In the genomic region with DNA sequence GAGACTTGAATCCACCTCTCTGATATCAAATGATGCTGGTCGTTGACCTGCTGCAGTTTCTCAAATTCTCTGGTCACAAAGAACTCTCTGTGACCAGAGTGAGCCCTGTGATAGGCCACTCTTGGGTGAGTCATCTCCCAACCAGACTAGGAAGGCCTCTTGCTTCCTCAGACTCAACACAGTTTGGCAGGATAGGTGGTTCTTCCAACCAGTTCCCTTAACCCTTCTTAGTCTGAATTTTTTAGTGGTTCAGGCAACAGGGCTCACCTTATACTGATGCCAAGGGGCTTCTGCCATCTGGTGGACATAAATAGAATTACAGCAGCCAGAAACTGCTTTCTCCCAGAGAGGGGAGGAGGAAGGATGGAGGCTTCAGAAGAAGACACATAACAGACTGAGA, we compare ENCODE assay signal across 8 mouse cellular contexts. TPM values are rescaled to one million over a fixed set of nuclear protein-coding genes. Genes with fewer than 3 reads are reported as not detected.
A peak's percentile ranks its signal among the peaks of the same experiment; 100 is the strongest.
DNase-seq lines count a peak whose midpoint lies in the region; ATAC-seq lines count a peak whose summit lies in the region.

No protein-coding gene starts in this region.

- no peaks in the 10 kb centered on the region for H3K36me3 ChIP-seq in intestine, embryonic 14.5 days (ENCODE audit: control insufficient read depth, insufficient read depth, low read length)
- H3K36me3 ChIP-seq in splenic B cell, adult 2 months (ENCODE audit: control insufficient read depth, insufficient read depth, low read length, poor library complexity, severe bottlenecking) = no peaks in the 10 kb centered on the region

- H3K27me3 ChIP-seq in intestine, embryonic 14.5 days (replicated peaks; ENCODE audit: control insufficient read depth, insufficient read depth, low read length) = no peaks in the 10 kb centered on the region
- no peaks in the 10 kb centered on the region for H3K27me3 ChIP-seq in splenic B cell, adult 2 months (ENCODE audit: control insufficient read depth, insufficient read depth, low read length, poor library complexity, severe bottlenecking)

- ATAC-seq in intestine, embryonic 14.5 days (replicated peaks; ENCODE audit: low FRiP score, low TSS enrichment, low read depth) = peak; percentile 91

- peak overlapping the region; percentile 54; the same call in 1 of the 2 replicates for H3K27ac ChIP-seq in intestine, embryonic 14.5 days (ENCODE audit: low read depth)

- no peaks in the 10 kb centered on the region for H3K9me3 ChIP-seq in intestine, embryonic 14.5 days (ENCODE audit: control insufficient read depth, low read length)

- WGBS in intestine, embryonic 14.5 days = 10% methylated on average over 1 of the region's 1 CpGs

- no peak overlapping the region for H3K4me3 ChIP-seq in intestine, embryonic 14.5 days (ENCODE audit: low read depth, low read length)

- DNase-seq in 3T3-L1 (ENCODE audit: low read depth, low spot score) (peak; percentile 97), R1 (ENCODE audit: low read depth, low spot score) (peak; percentile 78)
- DNase-seq in embryo, embryonic 10 days (ENCODE audit: low spot score) = peak; percentile 67
- DNase-seq in gastrocnemius, postnatal 25 days = peak; percentile 76
- peak; percentile 69 for DNase-seq in intestine, embryonic 14.5 days (ENCODE audit: low spot score)
- peak; percentile 73 to 92 for DNase-seq in left cerebral cortex, postnatal 14 days (ENCODE audit: low spot score in 2 of 2)
- peak; percentile 69 for DNase-seq in mesoderm, embryonic 11.5 days (ENCODE audit: low read depth, low spot score)
- DNase-seq in splenic B cell, adult 2 months (ENCODE audit: low read depth, low spot score) = peak; percentile 79

- H3K9ac ChIP-seq in intestine, embryonic 14.5 days (ENCODE audit: low read length) = no peak overlapping the region

- peaks cover 22% of the 10 kb centered on the region for H3K4me1 ChIP-seq in intestine, embryonic 14.5 days (replicated peaks; ENCODE audit: control insufficient read depth, insufficient read depth, low read length)

- no peak overlapping the region for H3K4me2 ChIP-seq in intestine, embryonic 14.5 days (ENCODE audit: low read length)

- intact Hi-C loops in left cerebral cortex, postnatal 14 days (cut with DNase I) = loop anchor here (10.0 kb wide), 1 partner anchor 75 kb away; no protein-coding TSS in a partner anchor

RNA-seq across cellular contexts. Expression of a gene that starts 4.1 kb away (rescaled TPM):
- total RNA-seq in gastrocnemius, postnatal 25 days (2021) = 10 to 100 TPM in 1 of 2 experiments, 1 to 10 TPM in 1; 8.4 to 19.5 TPM
- polyA plus RNA-seq in intestine, embryonic 14.5 days (2014; fragmentation: Nextera tagmentation; extraction: Ambion mirVana) = 13.3 and 14.1 TPM in 2 replicates
- total RNA-seq in left cerebral cortex, postnatal 14 days (2021) = 10 to 100 TPM; 14.1 to 25.7 TPM

RNA-seq across cellular contexts. Expression of a gene that starts 10.7 kb away (rescaled TPM):
- total RNA-seq in gastrocnemius, postnatal 25 days (2021) = not detected
- not detected in 2 replicates for polyA plus RNA-seq in intestine, embryonic 14.5 days (2014; fragmentation: Nextera tagmentation; extraction: Ambion mirVana)
- total RNA-seq in left cerebral cortex, postnatal 14 days (2021) = not detected

RNA-seq across cellular contexts. Expression of a gene that starts 16.0 kb away (rescaled TPM):
- total RNA-seq in gastrocnemius, postnatal 25 days (2021) = 10 to 100 TPM; 18.2 to 20.0 TPM
- 31.9 and 34.1 TPM in 2 replicates for polyA plus RNA-seq in intestine, embryonic 14.5 days (2014; fragmentation: Nextera tagmentation; extraction: Ambion mirVana)
- 10 to 100 TPM; 25.8 to 29.2 TPM for total RNA-seq in left cerebral cortex, postnatal 14 days (2021)

RNA-seq across cellular contexts. Expression of a gene that starts 16.1 kb away (rescaled TPM):
- total RNA-seq in gastrocnemius, postnatal 25 days (2021) = 1 to 10 TPM; 7.8 to 9.9 TPM
- polyA plus RNA-seq in intestine, embryonic 14.5 days (2014; fragmentation: Nextera tagmentation; extraction: Ambion mirVana) = 45.2 and 45.9 TPM in 2 replicates
- 10 to 100 TPM; 20.2 to 20.9 TPM for total RNA-seq in left cerebral cortex, postnatal 14 days (2021)

RNA-seq across cellular contexts. Expression of a gene that starts 29.8 kb away (rescaled TPM):
- 1 to 10 TPM in 1 of 2 experiments, under 1 TPM in 1; 0.64 to 1.2 TPM for total RNA-seq in gastrocnemius, postnatal 25 days (2021)
- polyA plus RNA-seq in intestine, embryonic 14.5 days (2014; fragmentation: Nextera tagmentation; extraction: Ambion mirVana) = 0.05 and 0.28 TPM in 2 replicates
- 1 to 10 TPM; 7.2 to 9.7 TPM for total RNA-seq in left cerebral cortex, postnatal 14 days (2021)
